Mouse (Mus musculus): ENCODE data around the gene Mcm8.

Mcm8 gene

GRCm38 (mm10) chr2:132815608-132816314 is at the start of gene Mcm8, which contains the start of gene Trmt6:
Gene Mcm8, plus strand, starts transcription at chr2:132816141.
Gene Trmt6, minus strand, starts transcription at chr2:132816055.
- peak; percentile 85 to 86 for DNase-seq (ENCODE audit: low read depth in 2 of 2, low spot score in 2 of 2)

- DNase-seq (ENCODE audit: low read depth in 2 of 2, low spot score in 2 of 2) = no peak
Measured at GRCm38 (mm10) chr2:132770822-132771221, 45.1 kb upstream of the Mcm8 start.

GRCm38 (mm10) chr2:132780978-132781377 is 35.0 kb upstream of the Mcm8 start, which contains the start of gene Chgb:
Gene Chgb, plus strand, starts transcription at chr2:132781278.
- DNase-seq (ENCODE audit: low read depth in 2 of 2, low spot score in 2 of 2) = no peak

GRCm38 (mm10) chr2:132781439-132782068 is 34.4 kb upstream of the Mcm8 start:
- DNase-seq (ENCODE audit: low read depth in 2 of 2, low spot score in 2 of 2) = peak; percentile 17 to 23

GRCm38 (mm10) chr2:132784039-132784438 is 31.9 kb upstream of the Mcm8 start:
- DNase-seq (ENCODE audit: low read depth in 2 of 2, low spot score in 2 of 2) = no peak

GRCm38 (mm10) chr2:132793441-132794203 is 22.3 kb upstream of the Mcm8 start:
- no peak for DNase-seq (ENCODE audit: low read depth in 2 of 2, low spot score in 2 of 2)

GRCm38 (mm10) chr2:132794204-132794586 is 21.7 kb upstream of the Mcm8 start:
- DNase-seq (ENCODE audit: low read depth in 2 of 2, low spot score in 2 of 2) = no peak

GRCm38 (mm10) chr2:132802976-132803375 is 13.0 kb upstream of the Mcm8 start:
- DNase-seq (ENCODE audit: low read depth in 2 of 2, low spot score in 2 of 2) = no peak

GRCm38 (mm10) chr2:132841071-132841470 is 25.1 kb downstream of the Mcm8 start:
- no peak for DNase-seq (ENCODE audit: low read depth in 2 of 2, low spot score in 2 of 2)

- peak; percentile 99 to 100 for DNase-seq (ENCODE audit: low read depth in 2 of 2, low spot score in 2 of 2)
Measured at GRCm38 (mm10) chr2:132846407-132847358, 30.7 kb downstream of the Mcm8 start, which contains the start of gene Crls1. Gene Crls1, plus strand, starts transcription at chr2:132846666.

GRCm38 (mm10) chr2:132847581-132847980 is 31.6 kb downstream of the Mcm8 start:
- DNase-seq (ENCODE audit: low read depth in 2 of 2, low spot score in 2 of 2) = no peak

- DNase-seq (ENCODE audit: low read depth in 2 of 2, low spot score in 2 of 2) = no peak
Measured at GRCm38 (mm10) chr2:132848361-132848760, 32.4 kb downstream of the Mcm8 start.

GRCm38 (mm10) chr2:132849141-132849540 is 33.2 kb downstream of the Mcm8 start:
- DNase-seq (ENCODE audit: low read depth in 2 of 2, low spot score in 2 of 2) = no peak

- DNase-seq (ENCODE audit: low read depth in 2 of 2, low spot score in 2 of 2) = no peak
Measured at GRCm38 (mm10) chr2:132853051-132853450, 37.1 kb downstream of the Mcm8 start.

- no peak for DNase-seq (ENCODE audit: low read depth in 2 of 2, low spot score in 2 of 2)
Measured at GRCm38 (mm10) chr2:132856333-132856732, 40.4 kb downstream of the Mcm8 start.

GRCm38 (mm10) chr2:132860435-132860834 is 44.5 kb downstream of the Mcm8 start:
- DNase-seq (ENCODE audit: low read depth in 2 of 2, low spot score in 2 of 2) = no peak

GRCm38 (mm10) chr2:132861456-132861855 is 45.5 kb downstream of the Mcm8 start:
- no peak for DNase-seq (ENCODE audit: low read depth in 2 of 2, low spot score in 2 of 2)

GRCm38 (mm10) chr2:132863325-132863724 is 47.4 kb downstream of the Mcm8 start:
- DNase-seq (ENCODE audit: low read depth in 2 of 2, low spot score in 2 of 2) = no peak

GRCm38 (mm10) chr2:132867521-132867920 is 51.6 kb downstream of the Mcm8 start:
- DNase-seq (ENCODE audit: low read depth in 2 of 2, low spot score in 2 of 2) = no peak

- DNase-seq (ENCODE audit: low read depth in 2 of 2, low spot score in 2 of 2) = no peak
Measured at GRCm38 (mm10) chr2:132869682-132870081, 53.7 kb downstream of the Mcm8 start.

- no peak for DNase-seq (ENCODE audit: low read depth in 2 of 2, low spot score in 2 of 2)
Measured at GRCm38 (mm10) chr2:132870286-132870685, 54.3 kb downstream of the Mcm8 start.
